Mouse (Mus musculus) layer of hippocampus, adult 9-11 months (tissue): ENCODE data around the gene Avpi1.

Source experiments
- DNase-seq: peaks from one replicate; pipeline ENCODE4 v3.0.0; 2022

The Avpi1 gene

DNA sequence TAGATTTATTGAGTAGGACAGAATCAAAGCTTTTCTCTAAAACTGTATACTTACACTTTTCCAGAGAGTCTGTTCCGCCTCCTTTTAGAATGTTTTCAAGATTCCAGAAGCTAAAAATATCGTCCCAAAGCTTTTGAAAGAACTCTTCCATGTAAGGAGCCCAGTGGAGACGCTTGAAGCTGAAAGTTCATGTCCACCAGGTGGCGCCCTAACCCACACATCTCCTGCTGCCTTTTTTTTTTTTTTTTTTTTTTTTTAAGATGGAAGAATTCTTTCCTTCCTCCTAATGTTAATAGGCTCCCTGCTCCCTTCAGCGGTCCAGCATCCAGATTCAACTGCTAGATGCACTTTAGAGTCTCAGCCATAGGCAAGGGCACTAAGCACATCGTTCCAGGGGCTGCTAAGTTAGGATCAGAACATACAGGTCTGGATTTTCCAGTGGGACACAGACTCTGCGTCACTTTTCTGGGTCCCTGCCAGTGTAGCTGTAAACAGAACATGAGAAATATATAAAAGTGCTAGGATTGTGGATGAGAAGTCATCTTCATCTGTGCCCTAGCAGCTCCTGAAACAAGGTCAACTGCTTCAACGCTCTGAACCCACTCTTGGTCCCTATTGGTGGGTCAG lies 15.8 kb upstream of the Avpi1 start:
- peak; percentile 80 for DNase-seq

DNA sequence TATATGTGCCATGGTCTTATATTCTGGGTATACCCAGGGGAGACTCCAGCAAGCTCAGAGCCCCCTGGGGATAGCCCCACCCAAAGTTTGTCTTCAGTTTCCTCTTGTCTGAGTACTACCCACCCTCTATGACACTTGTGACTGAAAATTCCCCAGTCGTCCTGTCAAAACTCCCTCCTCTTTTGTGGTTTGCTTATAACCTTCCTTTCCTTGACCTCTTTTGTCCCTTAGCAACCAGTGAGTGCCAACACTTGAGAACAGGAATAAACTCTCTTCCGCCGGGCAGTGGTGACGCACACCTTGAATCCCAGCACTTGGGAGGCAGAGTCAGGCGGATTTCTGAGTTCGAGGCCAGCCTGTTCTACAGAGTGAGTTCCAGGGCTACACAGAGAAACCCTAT lies 15.2 kb upstream of the Avpi1 start:
- DNase-seq, result no peak

DNA sequence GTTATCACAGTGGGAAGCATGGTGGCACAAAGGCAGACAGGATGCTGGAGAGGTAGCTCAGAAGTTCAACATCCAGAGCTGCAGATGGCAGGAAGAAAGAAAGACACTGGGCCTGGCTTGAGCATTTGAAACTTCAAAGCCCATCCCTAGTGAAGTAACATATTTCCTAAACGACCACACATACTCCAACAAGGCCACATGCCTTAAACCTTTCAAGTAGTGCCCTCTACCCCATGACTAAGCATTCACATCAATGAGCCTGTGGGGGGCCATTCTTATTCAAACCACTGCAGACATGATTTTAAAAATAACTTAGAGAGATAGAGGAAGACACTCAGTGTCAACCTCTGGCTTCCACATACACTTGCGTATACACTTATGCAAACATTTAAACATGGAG lies 13.9 kb upstream of the Avpi1 start:
- DNase-seq, result no peak

DNA sequence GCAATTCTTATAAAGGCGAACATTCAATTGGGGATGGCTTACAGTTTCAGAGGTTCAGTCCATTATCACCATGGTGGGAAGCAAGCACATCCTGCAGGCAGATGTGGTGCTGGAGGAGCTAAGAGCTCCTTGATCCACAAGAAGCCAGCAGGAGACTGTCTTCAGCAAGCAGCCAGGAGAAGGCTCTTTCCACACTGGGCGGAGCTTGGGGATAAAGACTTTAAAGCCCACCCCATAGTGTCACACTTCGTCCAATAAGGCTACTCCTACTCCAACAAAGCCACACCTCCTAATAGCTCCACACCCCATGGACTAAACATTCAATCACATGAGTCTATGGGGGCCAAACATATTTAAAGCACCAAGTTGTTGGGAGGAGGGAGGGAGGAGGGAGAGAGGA lies 13.1 kb upstream of the Avpi1 start:
- no peak for DNase-seq

DNA sequence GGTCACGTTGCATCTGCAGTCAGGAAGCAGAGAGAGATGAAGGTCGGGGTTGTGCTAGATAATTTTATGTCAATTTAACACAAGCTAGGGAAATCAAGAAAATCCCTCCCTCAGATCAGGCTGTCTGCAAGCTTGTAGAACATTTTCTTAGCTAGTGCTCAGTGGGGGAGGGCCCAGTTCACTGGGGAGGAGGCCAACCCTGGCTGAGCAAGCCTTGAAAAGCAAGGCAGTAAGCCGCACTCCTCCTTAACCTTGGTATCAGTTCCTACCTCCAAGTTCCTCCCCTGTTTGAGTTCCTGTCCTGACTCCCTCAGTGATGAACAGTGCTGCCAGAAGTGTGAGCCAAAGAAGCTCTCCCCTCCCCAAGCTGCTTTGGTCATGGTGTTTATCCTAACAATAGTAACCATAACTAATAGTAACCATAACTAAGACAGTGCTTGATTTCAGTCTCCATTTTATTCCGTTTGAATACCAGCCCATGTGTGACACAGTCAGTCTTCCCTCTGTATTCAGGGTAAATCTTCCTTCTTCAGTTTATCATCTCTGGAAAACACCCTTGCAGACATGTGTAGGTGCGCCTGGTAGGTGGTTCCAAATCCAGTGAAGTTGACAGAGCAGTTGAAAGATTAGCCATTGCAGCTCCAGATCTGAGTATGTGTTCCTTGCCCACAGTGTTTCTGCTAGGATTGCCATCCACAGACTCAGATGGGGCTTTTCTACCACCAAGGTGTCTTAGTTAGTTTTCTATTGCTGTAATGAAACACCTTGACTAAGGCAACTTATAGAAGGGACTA lies 11.1 kb upstream of the Avpi1 start:
- DNase-seq, result no peak

DNA sequence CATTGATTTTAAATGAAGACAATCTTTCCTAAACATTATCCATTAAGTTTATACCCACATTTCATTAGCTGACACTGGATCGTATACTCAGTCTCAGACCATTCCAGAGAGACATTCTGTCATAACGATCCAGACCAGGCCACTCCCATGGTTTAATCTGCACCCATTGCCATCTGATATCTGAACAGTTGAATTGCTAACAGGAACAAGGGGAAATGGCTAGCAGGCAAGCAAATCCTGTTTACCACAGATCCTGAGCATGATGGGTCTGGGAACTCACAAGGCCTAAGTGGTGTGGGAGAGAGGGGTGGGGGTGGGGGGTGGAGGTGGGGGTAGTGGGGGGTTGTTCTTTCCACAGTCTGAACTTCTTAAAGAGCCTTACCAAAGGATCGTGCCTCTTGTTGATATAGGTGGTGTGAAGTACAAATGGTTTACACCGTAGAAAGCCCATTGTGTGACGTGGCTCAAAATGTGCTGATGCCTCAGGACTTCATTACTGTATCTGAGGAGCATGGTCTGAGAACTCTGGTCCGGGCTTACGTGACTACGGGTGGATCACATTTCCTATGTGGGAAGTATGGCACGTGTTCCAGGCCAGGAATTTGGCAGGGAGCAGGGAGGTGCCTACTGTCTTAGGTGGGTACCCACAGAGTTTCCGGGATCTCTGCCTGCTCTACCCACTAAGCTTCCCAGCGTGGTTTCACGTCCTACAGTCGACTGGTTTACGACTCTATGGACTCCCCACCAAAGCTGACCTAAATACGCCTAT lies 9.8 kb upstream of the Avpi1 start:
- DNase-seq, result no peak

DNA sequence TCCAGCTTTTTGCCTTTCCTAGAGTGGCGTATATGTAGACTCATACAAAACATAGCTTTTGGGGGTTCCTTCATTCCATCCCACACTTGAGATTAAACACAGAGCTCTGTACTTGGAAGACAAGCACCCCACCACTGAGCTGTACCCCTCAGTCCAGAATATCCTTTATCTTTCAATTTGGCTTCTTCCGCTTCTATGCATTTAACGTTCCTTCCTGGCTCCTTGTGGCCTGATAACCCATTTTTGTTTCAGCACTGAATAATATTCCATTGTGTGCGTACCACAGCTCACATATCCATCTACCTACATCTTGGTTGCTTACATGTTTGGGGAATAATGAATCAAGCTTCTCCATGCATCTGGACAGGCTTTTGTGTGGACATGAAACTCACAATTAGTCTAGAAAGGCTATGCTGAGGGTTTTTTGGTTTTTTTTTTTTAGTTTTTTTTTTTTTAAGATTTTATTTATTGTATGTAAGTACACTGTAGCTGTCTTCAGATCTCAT lies 8.4 kb upstream of the Avpi1 start:
- no peak for DNase-seq

DNA sequence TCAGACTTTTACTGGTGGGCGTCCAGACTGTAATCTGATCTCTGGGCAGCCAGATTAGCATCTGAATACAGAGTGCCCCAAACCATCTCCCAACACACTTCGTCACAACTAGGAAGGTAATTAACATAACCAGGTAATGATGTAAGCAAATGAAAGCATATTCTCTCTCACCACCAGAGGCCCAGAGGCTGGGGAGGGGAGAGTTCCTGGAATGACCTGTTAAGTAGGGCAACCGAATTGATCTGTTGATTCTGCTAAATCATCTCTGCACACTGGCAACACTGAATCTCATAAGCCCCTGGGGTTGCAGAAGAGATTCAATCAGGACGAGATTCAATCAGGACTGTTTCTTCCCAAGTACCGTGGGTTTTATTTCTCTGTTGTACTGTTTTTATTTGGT lies 7.3 kb upstream of the Avpi1 start:
- no peak for DNase-seq

DNA sequence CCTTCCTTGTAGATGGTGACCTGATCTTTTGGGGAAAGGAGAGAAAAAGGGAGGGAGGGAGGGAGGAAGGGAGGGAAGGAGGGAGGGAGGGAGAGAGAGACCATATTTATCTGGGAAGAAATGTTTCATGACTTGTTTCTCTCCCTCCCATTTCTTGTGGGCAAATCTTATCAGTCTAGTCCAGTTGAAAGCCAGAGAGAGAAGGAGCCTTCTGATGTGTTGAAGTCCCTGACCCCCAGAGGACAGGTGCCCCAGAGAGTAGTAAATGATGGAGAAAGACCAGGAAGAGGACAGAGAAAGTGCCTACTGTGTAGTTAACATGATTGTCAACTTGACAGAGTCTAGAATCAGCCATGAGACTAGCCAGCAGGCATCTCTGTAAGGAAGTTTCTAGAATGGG lies 6.2 kb upstream of the Avpi1 start:
- DNase-seq, result no peak

DNA sequence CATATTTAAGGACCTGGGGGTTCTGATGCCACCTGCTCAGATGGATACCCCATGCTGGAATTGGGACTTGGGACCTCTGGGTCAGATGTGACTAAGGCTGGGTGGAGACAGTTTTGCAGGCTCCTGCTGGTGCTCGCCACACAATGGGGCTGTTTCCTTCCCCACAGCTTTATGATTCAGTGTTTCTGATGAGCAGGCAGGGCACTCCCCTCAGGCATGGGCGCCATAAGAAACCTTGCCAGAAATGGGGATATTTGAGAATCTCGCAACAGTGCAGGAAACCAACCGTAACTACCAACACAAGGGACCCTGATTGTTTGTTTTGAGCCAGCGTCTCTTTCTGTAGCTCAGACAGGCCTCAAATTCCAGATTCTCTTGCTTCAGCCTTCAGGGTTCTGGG lies 2.2 kb upstream of the Avpi1 start:
- no peak for DNase-seq

DNA sequence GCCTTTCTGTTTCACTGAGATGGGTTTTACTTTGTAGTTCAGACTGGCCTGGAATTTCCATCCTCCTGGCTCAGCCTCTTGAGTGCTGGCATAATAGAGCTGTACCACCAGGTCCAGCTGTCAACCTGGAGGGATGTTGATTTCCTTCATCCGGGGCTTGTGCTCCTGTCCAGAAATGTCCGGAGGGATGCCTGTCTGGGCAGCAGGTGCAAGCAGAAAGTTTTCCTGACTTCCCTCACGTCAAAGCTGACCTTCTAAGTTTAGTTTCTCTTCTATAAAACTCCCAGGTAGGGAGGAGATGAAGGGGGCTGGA lies 1.4 kb upstream of the Avpi1 start:
- no peak for DNase-seq

DNA sequence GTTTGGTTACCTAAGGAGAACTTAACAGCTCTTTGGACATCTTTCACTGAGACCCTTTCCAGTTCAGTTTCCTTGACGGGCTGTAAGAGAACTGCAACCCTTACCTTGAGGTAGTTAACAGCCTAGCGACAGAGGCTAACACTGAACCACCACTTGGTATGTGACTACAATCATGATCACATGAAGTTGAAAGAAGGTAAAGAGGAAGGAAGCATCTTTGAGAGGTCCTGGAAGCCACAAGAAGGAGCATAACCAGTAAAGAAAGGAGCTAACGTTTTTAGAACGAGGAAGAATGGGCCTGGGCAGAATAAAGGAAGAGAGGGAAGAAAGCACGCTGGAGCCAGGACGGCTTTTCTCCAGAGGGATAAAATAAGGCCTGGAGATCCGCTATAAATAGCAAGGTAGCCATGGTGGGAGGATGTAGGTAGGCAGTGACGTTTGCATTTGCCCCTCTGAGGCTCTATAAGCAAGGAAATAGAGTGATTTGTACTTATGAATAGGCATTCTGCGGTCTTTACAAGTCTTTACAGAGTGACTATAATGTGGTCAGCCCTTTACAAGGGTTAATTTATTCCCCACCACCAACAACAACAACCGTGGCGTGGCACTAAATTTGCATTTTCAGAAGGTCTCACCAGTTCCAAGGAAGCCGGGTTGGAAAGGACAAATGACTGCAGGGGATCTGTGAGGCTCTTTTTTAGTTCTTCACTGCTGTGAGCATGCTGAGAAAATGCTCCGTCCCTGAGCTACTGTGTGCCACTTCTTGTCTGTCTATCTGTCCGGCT lies 842 bp upstream of the Avpi1 start:
- DNase-seq, result no peak

DNA sequence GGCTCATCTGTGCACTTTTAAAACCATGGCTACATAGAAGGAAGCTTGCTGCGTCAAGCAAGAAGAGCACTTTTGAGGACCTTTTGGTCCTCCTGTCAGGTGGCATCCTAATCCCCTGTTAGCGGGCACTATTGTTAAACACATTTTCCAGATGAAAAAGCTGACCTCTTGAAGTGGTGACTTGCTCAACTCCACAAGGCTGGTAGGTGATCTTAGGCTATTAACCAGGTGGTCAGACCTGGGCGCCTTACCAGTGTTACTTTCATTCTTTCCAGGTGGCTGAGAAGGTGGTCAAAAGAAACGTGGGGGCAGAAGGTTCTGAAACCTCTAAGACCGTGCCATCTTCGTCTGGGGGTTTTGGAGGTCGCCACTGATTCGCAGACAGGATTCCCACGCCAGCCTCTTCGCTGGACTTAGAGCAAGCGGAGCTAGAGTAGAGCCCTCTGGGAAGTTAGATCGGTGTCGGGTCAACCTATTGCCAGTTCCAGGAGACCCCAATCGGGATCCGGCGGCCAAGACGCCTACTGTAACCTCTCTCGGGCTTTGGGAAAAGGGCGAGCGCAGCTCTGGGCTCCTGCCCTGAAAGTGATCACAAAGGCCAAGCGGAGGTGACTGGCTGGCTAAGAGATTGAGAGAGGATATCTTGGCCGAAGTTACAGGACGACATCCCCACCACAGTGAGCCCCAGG lies 663 bp downstream of the Avpi1 start:
- DNase-seq, result no peak

DNA sequence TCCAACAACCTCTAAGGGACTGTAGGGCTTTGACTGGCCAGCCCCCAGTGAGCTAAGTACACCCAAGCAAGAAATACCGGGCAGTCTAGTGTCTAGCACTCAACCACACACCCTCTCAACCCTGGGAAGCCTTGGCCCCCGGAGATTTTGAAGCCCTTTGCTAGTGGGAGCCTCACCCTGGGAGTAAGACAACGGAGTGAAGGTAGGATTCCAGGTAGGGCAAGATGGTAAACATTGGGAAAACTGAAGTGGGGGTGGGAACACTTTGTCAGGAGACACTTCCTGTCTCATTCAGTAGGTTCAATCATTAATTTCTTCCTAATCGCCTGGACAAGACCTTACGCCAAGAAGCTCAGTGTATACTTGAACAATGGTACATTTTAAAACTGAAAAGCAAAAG lies 1.8 kb downstream of the Avpi1 start:
- no peak for DNase-seq

DNA sequence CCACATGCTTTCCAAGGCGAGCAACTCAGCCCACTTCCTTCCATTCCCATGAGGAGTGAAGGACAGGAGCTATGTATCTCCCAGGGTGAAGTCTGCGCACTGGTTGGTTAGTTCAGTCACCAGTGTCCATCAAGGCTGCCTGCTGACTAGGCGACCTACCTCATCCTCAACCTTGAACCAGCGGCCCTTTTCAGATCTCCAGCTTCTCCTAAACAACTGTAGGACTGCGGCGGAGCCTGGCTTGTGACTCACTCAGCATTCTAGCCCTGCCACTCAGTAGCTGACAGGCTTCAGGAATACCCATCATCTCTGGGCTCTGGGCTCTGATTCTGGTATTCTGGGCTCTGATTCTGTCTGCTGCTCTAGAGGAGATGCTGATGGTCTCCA lies 2.6 kb downstream of the Avpi1 start:
- no peak for DNase-seq

DNA sequence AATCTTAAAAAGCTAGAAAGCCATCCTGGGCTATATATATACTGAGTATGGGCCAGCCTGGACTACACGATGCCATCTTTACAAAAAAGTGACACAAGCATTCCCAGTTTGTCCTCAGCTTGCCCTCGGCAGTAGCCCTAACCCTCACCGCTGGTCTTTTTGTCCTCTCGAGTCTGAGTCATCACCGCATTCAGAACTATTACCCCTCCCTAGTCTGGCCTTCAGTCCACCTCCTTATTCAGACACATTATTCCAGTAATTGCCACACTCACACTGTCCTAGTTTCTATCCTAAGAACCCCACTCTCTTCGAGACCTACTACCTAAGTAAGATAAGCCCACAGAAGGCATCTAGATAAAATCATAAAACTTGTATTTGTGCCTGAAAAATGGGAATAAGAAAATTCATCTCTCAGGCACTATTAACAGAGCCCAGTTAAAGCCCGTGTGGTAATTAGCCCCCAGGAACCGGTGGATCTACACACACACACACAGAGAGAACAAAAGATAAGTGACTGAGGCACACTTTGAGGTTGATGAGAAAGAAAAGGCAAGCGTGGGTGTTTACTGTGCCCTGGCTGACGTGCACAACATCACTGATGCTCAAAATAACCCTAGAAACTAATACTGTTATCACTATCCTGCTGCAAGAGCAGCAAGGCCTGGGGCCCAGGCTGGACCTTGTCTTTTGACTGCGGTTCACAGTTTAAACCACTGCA lies 3.2 kb downstream of the Avpi1 start:
- DNase-seq, result no peak

DNA sequence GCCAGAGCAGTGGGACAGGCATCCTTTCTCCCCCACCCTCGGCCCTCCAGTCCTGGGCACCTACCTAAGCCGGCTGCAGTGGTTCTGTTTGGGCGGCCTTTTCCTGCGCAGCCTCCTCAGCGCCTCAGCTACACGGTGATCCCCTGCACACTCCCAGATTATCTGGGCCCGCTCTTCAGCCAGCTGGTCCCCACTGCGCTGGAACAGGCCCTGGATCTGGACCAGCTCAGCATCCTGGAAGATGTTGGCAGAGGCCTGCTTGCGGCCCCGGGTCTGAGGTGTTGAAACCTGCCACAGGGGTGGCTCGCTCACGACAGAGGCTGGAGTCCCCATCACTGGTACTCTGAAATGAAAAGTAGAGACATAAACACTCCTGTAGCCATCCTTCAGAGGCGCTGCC lies 4.2 kb downstream of the Avpi1 start:
- no peak for DNase-seq

DNA sequence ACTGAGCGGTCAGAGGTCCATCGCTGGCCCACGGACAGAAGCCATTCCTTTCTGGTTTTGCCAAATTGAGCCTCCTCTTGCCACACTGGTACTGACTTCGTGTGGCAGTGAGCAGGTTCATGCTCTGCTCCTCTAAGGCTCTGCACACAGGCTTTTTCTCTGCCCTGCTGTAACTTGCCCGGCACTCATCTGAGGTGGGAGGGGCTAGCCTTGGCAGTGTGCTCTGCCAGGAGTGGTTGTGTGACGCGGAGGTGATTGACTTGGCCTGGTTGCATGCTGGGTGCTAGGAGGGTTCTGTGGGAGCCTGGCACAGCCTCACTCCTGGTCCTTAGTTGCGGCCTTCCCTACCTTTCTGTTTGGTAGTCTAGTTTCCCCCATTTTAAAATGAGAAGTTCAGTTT lies 8.4 kb downstream of the Avpi1 start:
- DNase-seq, result no peak

DNA sequence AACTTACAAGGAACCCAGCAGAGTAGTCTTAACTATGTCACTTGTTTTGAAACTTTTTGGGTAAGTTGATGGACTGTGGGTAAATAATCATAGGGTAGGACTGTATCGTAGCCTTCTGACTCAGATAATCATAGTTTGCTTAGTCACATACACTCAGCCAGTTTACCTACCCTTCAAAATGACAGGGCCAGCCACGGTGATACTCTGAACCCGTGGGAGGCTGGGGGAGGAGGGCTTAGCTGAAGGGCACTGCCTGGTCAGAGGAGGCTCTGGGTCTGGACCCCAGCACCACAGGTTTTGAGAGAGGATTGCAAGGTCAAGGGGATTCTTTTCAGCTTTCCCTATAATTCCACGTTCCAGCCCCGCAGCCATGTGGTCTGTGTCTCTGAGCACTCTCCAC lies 10.3 kb downstream of the Avpi1 start:
- no peak for DNase-seq

DNA sequence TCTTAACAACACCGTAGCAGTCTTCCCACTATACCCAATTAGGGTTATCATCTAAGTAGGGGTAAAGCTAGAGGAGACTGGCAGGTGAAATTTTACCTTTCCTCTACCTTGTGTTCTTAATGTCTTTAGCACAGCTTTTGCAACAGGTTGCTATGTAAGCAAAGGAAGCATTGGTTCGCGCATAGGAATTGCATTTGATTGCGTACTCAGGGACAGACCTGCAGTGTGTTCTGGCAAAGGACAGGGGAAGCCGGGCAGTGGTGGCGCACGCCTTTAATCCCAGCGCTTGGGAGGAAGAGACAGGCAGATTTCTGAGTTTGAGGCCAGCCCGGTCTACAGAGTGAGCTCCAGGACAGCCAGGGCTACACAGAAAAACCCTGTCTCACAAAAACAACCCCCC lies 10.7 kb downstream of the Avpi1 start:
- DNase-seq, result no peak

DNA sequence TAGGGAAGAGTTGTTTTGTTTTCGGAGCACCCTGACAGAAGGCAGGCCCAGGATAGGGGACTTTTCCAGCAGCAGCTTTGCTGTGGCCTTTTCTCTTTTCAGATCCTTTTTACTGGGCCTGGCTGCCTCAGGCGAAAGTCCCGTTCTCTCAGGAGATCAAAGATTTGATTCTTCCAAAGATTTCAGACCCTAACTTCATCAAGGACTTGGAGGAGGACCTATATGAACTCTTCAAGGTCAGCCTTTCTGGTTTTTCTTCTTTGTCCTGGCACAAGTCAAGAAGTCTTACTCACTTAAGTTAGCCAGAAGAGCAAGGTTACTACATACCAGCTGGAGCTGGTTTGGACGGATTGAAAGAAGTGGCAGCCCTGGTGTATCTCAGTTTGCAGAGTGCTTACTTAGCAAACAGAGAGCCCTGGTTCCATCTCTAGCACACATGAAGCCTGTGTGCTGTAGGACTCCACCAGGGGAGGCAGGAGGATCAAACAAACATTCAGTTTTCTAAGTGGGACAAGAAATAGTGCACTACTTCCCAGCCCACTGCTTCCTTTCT lies 13.0 kb downstream of the Avpi1 start:
- no peak for DNase-seq

DNA sequence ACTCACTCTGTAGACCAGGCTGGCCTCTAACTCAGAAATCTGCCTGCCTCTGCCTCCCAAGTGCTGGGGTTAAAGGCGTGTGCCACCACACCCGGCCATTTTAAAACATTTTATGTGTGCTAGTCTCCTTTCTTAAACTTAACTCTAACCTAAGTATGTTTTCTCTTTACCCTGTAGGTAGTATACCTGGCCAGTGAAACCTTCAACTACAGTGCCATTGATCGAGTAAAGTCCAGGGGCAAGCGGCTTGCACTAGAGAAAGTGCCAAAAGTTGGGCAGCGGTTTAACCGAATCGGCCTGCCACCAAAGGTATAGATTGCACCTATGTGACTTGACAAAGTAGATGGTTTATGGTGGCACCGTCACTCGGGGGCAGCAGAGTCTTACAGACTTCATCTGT lies 24.2 kb downstream of the Avpi1 start:
- no peak for DNase-seq
